Mouse (Mus musculus): ENCODE measurements at regions not wholly inside any gene's neighbourhood (a gene's known extent, or its start where the extent isn't known, plus 50 kb on each side); places are given as distances from the start of the nearest gene placed in this dataset.

- H3K27me3 ChIP-seq (ENCODE audit: insufficient read depth, low read length): no peaks in the 10 kb centered on the region
- no peak overlapping the region for H3K4me2 ChIP-seq (ENCODE audit: low read length)
- DNase-seq (ENCODE audit: low spot score) (no peak), ATAC-seq (replicated peaks; ENCODE audit: low FRiP score, low read depth) (no peak)
- no peaks in the 10 kb centered on the region for H3K4me1 ChIP-seq (replicated peaks; ENCODE audit: insufficient read depth, low read length)
- H3K27ac ChIP-seq: no peak overlapping the region
- no peak overlapping the region for H3K4me3 ChIP-seq (replicated peaks; ENCODE audit: low read depth, low read length)
- H3K36me3 ChIP-seq (ENCODE audit: insufficient read depth, low read length): no peaks in the 10 kb centered on the region
- no peak overlapping the region for H3K9ac ChIP-seq (ENCODE audit: low read depth, low read length)
- TF ChIP-seq CTCF (IDR thresholded peaks at IDR 0.05; ENCODE audit: low read depth): no peak
- WGBS: 27% methylated on average over 2 of the region's 2 CpGs
- H3K9me3 ChIP-seq (replicated peaks; ENCODE audit: low read length): no peaks in the 10 kb centered on the region
These were observed 55.7 kb upstream of the Plekhg1 start for GRCm38 (mm10) chr10:3684481-3684880.
